Mouse (Mus musculus) heart, postnatal 10 days (tissue): ENCODE measurements around the gene Adcy2. TPM values are rescaled to one million over a fixed set of nuclear protein-coding genes. Genes with fewer than 3 reads are reported as not detected.

Experiments used
- DNase-seq, 2 experiments: peaks; one replicate each; pipeline ENCODE4 v3.0.0; 2021
- intact Hi-C: fragments of 180-260 bp; cut with DNase I; formaldehyde crosslinking; loops from one replicate; pipeline ENCODE4 v1.15.1; 2025
- total RNA-seq, 2 experiments: library from RNA; stranded (reverse); gene quantifications; 2 replicates each; pipeline ENCODE4 v1.2.3; 2021

The Adcy2 gene
- total RNA-seq, 2 experiments from 2014 or later: 0.92 to 1.4 TPM

- intact Hi-C loops: no loop called here
- no peak for DNase-seq
Observed at GRCm38 (mm10) chr13:68981048-68981447, 18.3 kb downstream of the Adcy2 start.

GRCm38 (mm10) chr13:68973143-68973542 is 26.2 kb downstream of the Adcy2 start:
- DNase-seq: no peak
- intact Hi-C loops: no loop called here

- DNase-seq: no peak
- intact Hi-C loops: no loop called here
Observed at GRCm38 (mm10) chr13:68961580-68961979, 37.8 kb downstream of the Adcy2 start.

GRCm38 (mm10) chr13:68960513-68960912 is 38.8 kb downstream of the Adcy2 start:
- intact Hi-C loops: no loop called here
- DNase-seq: no peak

GRCm38 (mm10) chr13:68959406-68959805 is 39.9 kb downstream of the Adcy2 start:
- DNase-seq: no peak
- intact Hi-C loops: no loop called here

- intact Hi-C loops: no loop called here
- no peak for DNase-seq
Observed at GRCm38 (mm10) chr13:68942735-68943134, 56.6 kb downstream of the Adcy2 start.

GRCm38 (mm10) chr13:68941429-68941828 is 57.9 kb downstream of the Adcy2 start:
- DNase-seq: no peak
- intact Hi-C loops: no loop called here

GRCm38 (mm10) chr13:68932283-68932647 is 67.1 kb downstream of the Adcy2 start:
- intact Hi-C loops: no loop called here
- DNase-seq: no peak

- DNase-seq: no peak
- intact Hi-C loops: no loop called here
Observed at GRCm38 (mm10) chr13:68931602-68932282, 67.6 kb downstream of the Adcy2 start.

GRCm38 (mm10) chr13:68928469-68928868 is 70.9 kb downstream of the Adcy2 start:
- peak in 1 of 2 experiments; percentile 1 for DNase-seq
- intact Hi-C loops: no loop called here

GRCm38 (mm10) chr13:68913666-68914288 is 85.6 kb downstream of the Adcy2 start:
- intact Hi-C loops: no loop called here
- DNase-seq: no peak

- intact Hi-C loops: no loop called here
Observed at GRCm38 (mm10) chr13:68906667-68907066, 92.7 kb downstream of the Adcy2 start.

GRCm38 (mm10) chr13:68902708-68903107 is 96.6 kb downstream of the Adcy2 start:
- intact Hi-C loops: no loop called here
- DNase-seq: no peak

More at GRCm38 (mm10) chr13:68906667-68907066, 92.7 kb downstream of the Adcy2 start:
- no peak for DNase-seq

GRCm38 (mm10) chr13:68889929-68890593 is 109.3 kb downstream of the Adcy2 start:
- DNase-seq: no peak
- intact Hi-C loops: no loop called here

- intact Hi-C loops: no loop called here
- DNase-seq: no peak
Observed at GRCm38 (mm10) chr13:68868776-68869175, 130.6 kb downstream of the Adcy2 start.

- intact Hi-C loops: no loop called here
- DNase-seq: no peak
Observed at GRCm38 (mm10) chr13:68867940-68868655, 131.2 kb downstream of the Adcy2 start.

- DNase-seq: no peak
- intact Hi-C loops: no loop called here
Observed at GRCm38 (mm10) chr13:68860036-68860435, 139.3 kb downstream of the Adcy2 start.

GRCm38 (mm10) chr13:68848265-68848664 is 151.1 kb downstream of the Adcy2 start:
- no peak for DNase-seq
- intact Hi-C loops: no loop called here

GRCm38 (mm10) chr13:68839517-68839916 is 159.8 kb downstream of the Adcy2 start:
- no peak for DNase-seq
- intact Hi-C loops: no loop called here

- DNase-seq: no peak
- intact Hi-C loops: no loop called here
Observed at GRCm38 (mm10) chr13:68836183-68836582, 163.2 kb downstream of the Adcy2 start.

GRCm38 (mm10) chr13:68835424-68836045 is 163.8 kb downstream of the Adcy2 start:
- intact Hi-C loops: no loop called here
- no peak for DNase-seq
